Mouse (Mus musculus): Measurements from ENCODE around the gene Tmprss13. TPM values are rescaled to one million over a fixed set of nuclear protein-coding genes. Genes with fewer than 3 reads are reported as not detected.

Gene Tmprss13
- total RNA-seq, 2 experiments from 2014 or later, result not detected

- ATAC-seq (replicated peaks; ENCODE audit: low FRiP score, poor library complexity, severe bottlenecking), result no peak
Measured at GRCm38 (mm10) chr9:45326390-45326789, 7.5 kb downstream of the Tmprss13 start.

GRCm38 (mm10) chr9:45328263-45328662 lies 9.4 kb downstream of the Tmprss13 start:
- no peak for ATAC-seq (replicated peaks; ENCODE audit: low FRiP score, poor library complexity, severe bottlenecking)

DNA sequence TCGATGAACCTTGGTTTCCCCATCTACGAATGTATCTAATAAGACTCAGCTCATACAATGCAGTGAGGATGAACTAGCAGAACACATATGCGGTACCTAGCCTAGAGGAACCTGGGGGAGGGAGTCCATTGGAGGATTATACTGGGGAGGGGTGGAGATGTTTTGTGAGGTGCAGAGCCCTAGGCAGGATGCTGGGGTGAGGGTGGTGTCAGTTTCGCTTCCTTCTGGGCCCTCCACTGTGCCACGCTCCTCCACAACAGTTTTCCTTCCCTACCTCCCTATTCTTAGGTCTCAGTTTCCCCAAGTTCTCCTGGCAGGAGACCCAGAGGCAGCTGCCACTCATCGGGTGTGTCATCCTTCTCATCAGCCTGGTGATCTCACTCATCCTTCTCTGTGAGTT lies 10.7 kb downstream of the Tmprss13 start:
- ATAC-seq (replicated peaks; ENCODE audit: low FRiP score, poor library complexity, severe bottlenecking), result no peak

- no peak for ATAC-seq (replicated peaks; ENCODE audit: low FRiP score, poor library complexity, severe bottlenecking)
Measured at GRCm38 (mm10) chr9:45337406-45337805, 18.5 kb downstream of the Tmprss13 start.

DNA sequence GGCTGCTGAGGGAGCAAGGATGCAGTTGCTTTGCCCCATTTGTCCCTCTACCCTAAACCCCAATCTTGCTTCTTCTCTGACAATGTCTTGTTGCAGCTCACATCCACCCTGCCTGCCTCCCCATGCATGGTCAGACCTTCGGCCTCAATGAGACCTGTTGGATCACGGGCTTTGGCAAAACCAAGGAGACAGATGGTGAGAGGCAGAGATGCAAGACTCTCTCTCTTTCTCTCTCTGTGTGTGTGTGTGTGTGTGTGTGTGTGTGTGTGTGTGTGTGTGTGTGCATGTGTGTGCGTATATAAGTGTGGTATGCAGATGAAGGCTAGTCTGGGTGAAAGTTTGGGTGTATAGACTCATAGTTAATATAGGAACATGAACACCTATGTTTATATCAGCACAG lies 24.2 kb downstream of the Tmprss13 start:
- no peak for ATAC-seq (replicated peaks; ENCODE audit: low FRiP score, poor library complexity, severe bottlenecking)

- ATAC-seq (replicated peaks; ENCODE audit: low FRiP score, poor library complexity, severe bottlenecking), result no peak
Measured at GRCm38 (mm10) chr9:45345516-45345915, 26.6 kb downstream of the Tmprss13 start.

GRCm38 (mm10) chr9:45346276-45346675 lies 27.4 kb downstream of the Tmprss13 start:
- no peak for ATAC-seq (replicated peaks; ENCODE audit: low FRiP score, poor library complexity, severe bottlenecking)

DNA sequence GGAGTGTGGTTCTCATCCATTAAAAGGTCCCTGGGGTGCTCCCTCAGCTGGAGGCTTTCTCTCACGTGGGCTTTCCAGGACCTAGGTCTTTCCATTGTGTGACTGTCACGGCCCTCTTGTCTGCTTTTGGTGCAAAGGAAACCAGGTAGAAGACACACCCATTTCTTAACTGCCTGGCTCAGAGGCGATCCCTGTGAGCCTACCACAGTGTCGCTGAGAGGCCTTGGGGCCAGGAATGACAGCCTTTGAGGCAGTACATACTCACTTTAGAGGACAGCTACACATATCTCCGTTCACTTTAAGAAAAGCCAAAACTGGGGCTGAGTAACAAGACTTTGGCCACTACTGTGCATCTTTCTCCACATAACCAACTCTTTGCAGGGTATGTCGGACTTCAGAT lies 29.7 kb downstream of the Tmprss13 start:
- ATAC-seq (replicated peaks; ENCODE audit: low FRiP score, poor library complexity, severe bottlenecking), result no peak

DNA sequence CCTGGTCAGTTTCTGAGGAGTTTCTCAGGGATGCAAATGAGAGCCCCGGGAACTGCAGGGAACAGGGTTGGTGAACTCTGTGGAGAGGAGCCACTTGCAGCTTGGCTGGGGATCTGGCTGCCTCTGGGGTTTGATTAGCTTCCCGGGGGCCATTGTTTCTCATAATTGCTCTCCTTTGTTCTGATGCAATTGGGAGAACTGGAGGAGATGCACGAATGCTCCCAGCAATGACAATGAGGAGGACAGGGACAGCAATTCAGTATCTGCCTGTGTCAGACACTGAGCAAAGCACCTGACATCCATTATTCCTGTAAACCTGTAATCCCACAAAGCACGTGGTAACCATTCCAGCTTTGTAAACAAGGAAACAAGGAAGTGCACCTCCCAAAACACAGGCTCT lies 30.3 kb downstream of the Tmprss13 start:
- no peak for ATAC-seq (replicated peaks; ENCODE audit: low FRiP score, poor library complexity, severe bottlenecking)

DNA sequence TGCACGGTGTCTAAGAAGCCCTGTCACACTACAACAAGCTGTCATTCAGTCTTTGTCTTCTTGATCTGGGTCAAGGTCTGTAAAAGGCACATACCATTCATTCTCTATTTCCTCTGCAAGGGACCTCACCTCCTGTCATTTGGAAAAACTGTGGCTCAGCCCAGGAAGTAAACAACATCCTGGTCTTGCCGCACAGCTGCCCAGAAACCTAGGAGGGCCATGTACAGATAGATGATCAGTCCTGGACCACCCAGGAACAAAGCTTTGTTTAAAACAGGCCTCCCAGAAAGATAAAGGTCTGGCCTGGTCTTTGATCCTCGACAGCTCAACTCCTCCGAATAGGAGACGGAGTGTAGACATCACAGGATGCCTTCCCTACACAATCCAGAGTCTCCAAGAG lies 31.0 kb downstream of the Tmprss13 start:
- no peak for ATAC-seq (replicated peaks; ENCODE audit: low FRiP score, poor library complexity, severe bottlenecking)

GRCm38 (mm10) chr9:45355192-45355591 lies 36.3 kb downstream of the Tmprss13 start:
- ATAC-seq (replicated peaks; ENCODE audit: low FRiP score, poor library complexity, severe bottlenecking), result no peak

- ATAC-seq (replicated peaks; ENCODE audit: low FRiP score, poor library complexity, severe bottlenecking), result no peak
Measured at GRCm38 (mm10) chr9:45358356-45358755, 39.5 kb downstream of the Tmprss13 start.

GRCm38 (mm10) chr9:45362051-45362461 lies 43.2 kb downstream of the Tmprss13 start:
- ATAC-seq (replicated peaks; ENCODE audit: low FRiP score, poor library complexity, severe bottlenecking), result no peak

DNA sequence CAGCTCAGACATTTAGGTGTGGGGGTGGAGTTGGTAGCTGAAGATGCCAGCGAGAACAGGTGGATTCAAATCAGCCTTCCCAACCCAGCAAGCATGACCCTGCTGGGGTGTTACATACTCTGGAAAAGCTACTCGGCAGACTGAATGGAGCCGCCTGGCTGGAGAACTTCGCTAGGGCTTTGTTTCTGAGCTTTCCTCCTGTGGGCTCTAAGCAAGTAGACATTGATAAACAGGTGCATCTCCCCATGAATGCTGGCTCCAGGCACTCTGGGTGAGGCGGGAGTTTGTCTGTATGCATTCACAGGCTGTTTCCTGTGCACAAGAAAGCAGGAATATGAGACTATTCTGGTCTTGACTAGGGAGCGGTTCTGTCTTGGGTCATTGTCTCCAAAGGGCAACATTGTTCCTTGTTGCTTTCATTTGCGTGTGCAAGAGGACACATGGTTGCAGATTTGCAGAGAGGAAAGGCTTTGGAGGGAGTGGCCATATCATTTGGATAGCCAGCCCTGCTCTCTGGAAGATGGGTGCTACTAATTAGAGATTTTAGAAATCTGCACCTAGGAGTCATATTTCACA lies 44.8 kb downstream of the Tmprss13 start:
- ATAC-seq (replicated peaks; ENCODE audit: low FRiP score, poor library complexity, severe bottlenecking), result no peak

- no peak for ATAC-seq (replicated peaks; ENCODE audit: low FRiP score, poor library complexity, severe bottlenecking)
Measured at GRCm38 (mm10) chr9:45367716-45368115, 48.8 kb downstream of the Tmprss13 start.

- ATAC-seq (replicated peaks; ENCODE audit: low FRiP score, poor library complexity, severe bottlenecking), result no peak
Measured at GRCm38 (mm10) chr9:45368341-45368901, 49.5 kb downstream of the Tmprss13 start.

DNA sequence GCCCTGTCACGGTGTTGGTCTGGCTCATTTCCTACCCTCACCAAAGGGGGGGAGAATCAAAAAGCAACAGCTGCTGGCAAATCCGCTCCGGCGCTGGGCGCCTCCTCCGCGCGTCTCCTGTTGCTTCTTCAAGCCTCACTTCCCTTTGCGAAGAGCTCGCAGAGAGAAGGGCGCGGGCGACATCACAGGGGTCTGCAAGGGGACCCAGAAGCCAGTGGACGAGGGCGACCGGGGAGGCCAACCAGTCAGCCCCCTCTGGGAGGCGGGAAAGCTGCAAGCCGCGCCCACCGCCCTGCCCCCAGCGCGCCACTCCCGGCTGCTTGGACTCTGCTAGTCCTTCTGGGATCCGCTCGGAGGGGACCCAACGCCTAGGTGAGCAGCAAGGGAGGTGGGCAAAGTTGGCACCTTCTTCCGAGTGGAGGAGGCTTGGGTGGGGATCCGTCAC lies 51.2 kb downstream of the Tmprss13 start, which contains the start of gene Fxyd6:
Fxyd6 (plus strand) TSS at position 69 of the 445 bp plus-strand sequence.
- ATAC-seq (replicated peaks; ENCODE audit: low FRiP score, poor library complexity, severe bottlenecking), result no peak

GRCm38 (mm10) chr9:45370616-45371336 lies 51.9 kb downstream of the Tmprss13 start:
- no peak for ATAC-seq (replicated peaks; ENCODE audit: low FRiP score, poor library complexity, severe bottlenecking)

DNA sequence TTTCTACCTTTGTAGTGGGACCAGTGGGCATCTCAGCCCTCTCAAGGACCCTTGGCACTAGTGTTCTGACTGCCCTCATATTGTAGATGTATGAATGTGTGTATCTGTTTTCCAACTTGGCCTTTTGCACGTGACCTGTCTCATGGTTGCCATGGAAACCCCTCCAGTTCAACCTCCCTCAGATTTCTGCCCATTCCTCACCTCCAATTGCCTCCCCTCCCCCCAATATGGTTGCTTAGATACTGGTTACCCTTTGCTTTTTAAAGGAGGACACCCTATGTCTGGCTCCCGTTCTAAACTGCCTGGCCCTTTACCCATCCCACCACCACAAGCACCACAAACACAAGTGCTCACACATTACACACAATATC lies 52.4 kb downstream of the Tmprss13 start:
- ATAC-seq (replicated peaks; ENCODE audit: low FRiP score, poor library complexity, severe bottlenecking), result no peak

DNA sequence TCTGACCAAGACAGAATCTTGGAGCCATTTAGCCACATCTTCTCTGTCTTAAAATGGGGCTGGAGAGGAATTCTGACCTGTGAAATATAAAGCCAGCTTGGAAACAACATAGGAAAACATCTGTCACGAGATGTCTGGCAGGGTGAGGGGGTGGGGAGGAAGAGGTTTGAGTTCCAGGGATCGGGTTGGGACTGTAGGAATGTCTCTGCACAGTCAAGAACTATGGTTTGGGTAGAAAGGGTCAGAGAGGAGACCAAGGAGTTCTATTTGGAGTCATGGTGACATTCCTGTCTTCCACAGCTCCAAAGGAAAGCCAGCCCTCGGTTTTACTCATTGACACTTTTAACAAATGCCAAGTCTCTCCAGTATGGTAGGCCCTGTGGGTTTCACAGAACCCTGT lies 55.0 kb downstream of the Tmprss13 start:
- no peak for ATAC-seq (replicated peaks; ENCODE audit: low FRiP score, poor library complexity, severe bottlenecking)

DNA sequence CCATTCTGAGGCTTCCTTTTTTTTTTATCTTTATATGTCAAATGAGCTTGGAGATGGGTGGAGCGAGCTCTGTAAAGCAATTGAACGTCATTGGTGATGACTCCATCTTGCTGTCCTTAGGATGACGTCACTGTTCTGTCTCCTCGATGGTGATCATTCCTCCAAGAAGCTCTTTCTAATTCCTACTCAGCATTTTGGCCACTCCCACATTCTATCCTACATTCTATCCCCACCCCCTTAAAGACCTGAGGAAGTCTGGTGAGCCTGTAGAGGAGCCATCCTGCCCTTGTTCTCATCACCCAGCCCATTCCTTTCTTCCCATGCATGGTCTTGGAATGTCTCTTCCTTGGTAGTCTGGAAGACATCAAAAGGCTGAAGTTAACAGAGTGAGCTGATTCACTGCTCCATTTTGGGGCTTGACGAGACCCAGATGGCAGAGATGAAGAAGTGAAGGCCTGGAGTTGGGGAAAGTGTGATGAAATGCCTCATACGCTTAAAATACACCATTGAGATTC lies 56.1 kb downstream of the Tmprss13 start:
- no peak for ATAC-seq (replicated peaks; ENCODE audit: low FRiP score, poor library complexity, severe bottlenecking)
